Comparison of ENCODE assay signal across 9 mouse cellular contexts in the genomic region with DNA sequence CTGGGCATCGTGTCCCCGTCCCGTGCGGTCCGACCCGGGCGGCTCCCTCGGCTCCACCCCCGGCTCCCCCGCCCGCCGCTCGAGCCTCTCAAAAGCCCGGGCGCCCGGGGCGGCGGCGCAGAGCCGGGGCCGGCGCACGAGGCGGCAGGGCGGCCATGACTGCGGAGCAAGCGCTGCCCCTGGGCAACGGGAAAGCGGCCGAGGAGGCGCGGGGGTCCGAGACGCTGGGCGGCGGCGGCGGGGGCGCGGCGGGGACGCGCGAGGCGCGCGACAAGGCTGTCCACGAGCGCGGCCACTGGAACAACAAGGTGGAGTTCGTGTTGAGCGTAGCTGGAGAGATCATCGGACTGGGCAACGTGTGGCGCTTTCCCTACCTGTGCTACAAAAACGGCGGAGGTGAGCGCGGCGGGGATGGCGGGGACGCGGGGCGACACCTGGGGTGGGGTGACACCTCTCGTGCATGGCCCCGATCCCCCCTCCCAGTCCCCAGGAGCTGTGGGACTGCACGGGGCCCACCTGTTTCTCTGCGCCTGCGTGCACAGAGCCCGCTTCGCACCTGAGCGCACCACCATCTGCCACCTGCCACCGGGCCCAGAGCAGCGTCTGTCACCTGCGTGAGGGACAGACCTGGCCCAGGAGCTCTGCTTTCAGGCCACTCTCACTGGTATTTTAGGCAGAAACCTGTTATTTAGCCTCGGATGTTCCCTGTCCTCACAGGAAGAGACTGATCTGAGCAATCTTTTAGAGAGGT. TPM values are rescaled to one million over a fixed set of nuclear protein-coding genes. Genes with fewer than 3 reads are reported as not detected.
DNase-seq lines count a peak whose midpoint lies in the region; ATAC-seq lines count a peak whose summit lies in the region.
"Had no signal": no experiment of that assay in that cellular context is flagged by ENCODE, and none has a peak within 500 bp of the region (broad histone marks: within the 10 kb centered on the region; RNA-seq: fewer than 3 reads in every experiment).

A gene (plus strand): TSS at position 120 of the 751 bp plus-strand sequence.

- H3K27ac ChIP-seq in forebrain, embryonic 16.5 days (ENCODE audit: low read length): no peak within 1 kb of the TSS
- no peak within 1 kb of the TSS for H3K27ac ChIP-seq in limb, embryonic 11.5 days (replicated peaks; ENCODE audit: low read depth, low read length)
- H3K27ac ChIP-seq: macrophage had no signal

- WGBS in forebrain, embryonic 16.5 days: 2% methylated on average over 70 of the region's 76 CpGs
- WGBS in limb, embryonic 11.5 days: 6% methylated on average over 47 of the region's 76 CpGs

- peak within 1 kb of the TSS; percentile 95 for H3K4me2 ChIP-seq in forebrain, embryonic 16.5 days (ENCODE audit: low read length)
- H3K4me2 ChIP-seq in limb, embryonic 11.5 days (ENCODE audit: low read depth, severe bottlenecking): peak within 1 kb of the TSS; percentile 69

- ATAC-seq in forebrain, embryonic 16.5 days: peak; percentile 63
- no peak for ATAC-seq in limb, embryonic 11.5 days (ENCODE audit: insufficient number of reproducible peaks, low FRiP score, low TSS enrichment, low read depth)

- 0 out of 2 replicates have a peak, but pooled peaks cover 2% of the 10 kb centered on the region for H3K27me3 ChIP-seq in forebrain, embryonic 16.5 days (replicated peaks; ENCODE audit: control insufficient read depth, insufficient read depth, low read length)
- H3K27me3 ChIP-seq in limb, embryonic 11.5 days (ENCODE audit: control insufficient read depth, insufficient read depth, low read length): peaks cover 37% of the 10 kb centered on the region

- DNase-seq in layer of hippocampus, adult 8-10 months (ENCODE audit: low spot score in 2 of 2): no peak
- no peak for DNase-seq in layer of hippocampus, adult 11-12 months (ENCODE audit: low spot score)
- peak; percentile 52 to 55 for DNase-seq in cerebellum, postnatal 36 days
- peak; percentile 36 for DNase-seq in limb, embryonic 11.5 days (ENCODE audit: low spot score)
- peak; percentile 61 for DNase-seq in right cerebral cortex, postnatal 4 days
- DNase-seq in spleen, postnatal 36 days (ENCODE audit: low spot score in 2 of 2): no peak
- no peak for DNase-seq in kidney, adult 18-20 months

- no peaks in the 10 kb centered on the region for H3K9me3 ChIP-seq in forebrain, embryonic 16.5 days (ENCODE audit: control insufficient read depth, low read length)
- no peaks in the 10 kb centered on the region for H3K9me3 ChIP-seq in limb, embryonic 11.5 days (ENCODE audit: control insufficient read depth, low read length)

- peak within 1 kb of the TSS; percentile 82 for H3K9ac ChIP-seq in forebrain, embryonic 16.5 days (replicated peaks; ENCODE audit: low read depth, low read length)
- no peak within 1 kb of the TSS for H3K9ac ChIP-seq in limb, embryonic 11.5 days (ENCODE audit: low read length)

- no peaks in the 10 kb centered on the region for H3K36me3 ChIP-seq in forebrain, embryonic 16.5 days (ENCODE audit: control insufficient read depth, insufficient read depth)
- H3K36me3 ChIP-seq in limb, embryonic 11.5 days (ENCODE audit: control insufficient read depth, insufficient read depth, low read length): no peaks in the 10 kb centered on the region

- H3K4me3 ChIP-seq in forebrain, embryonic 16.5 days (replicated peaks; ENCODE audit: low read length): peak within 1 kb of the TSS; percentile 64
- H3K4me3 ChIP-seq in limb, embryonic 11.5 days (ENCODE audit: low read depth, low read length): peak within 1 kb of the TSS; percentile 27

- H3K4me1 ChIP-seq in forebrain, embryonic 16.5 days (replicated peaks; ENCODE audit: control insufficient read depth, insufficient read depth, low read length): peaks cover 10% of the 10 kb centered on the region
- H3K4me1 ChIP-seq in limb, embryonic 11.5 days (ENCODE audit: control insufficient read depth, insufficient read depth, low read length): peaks cover 3% of the 10 kb centered on the region; the same call in 1 of the 2 replicates

RNA-seq across cellular contexts. Expression of the gene that starts here (rescaled TPM):
- 10 to 100 TPM; 75.8 to 95.3 (median 85.6) TPM for total RNA-seq in layer of hippocampus, adult 8-10 months (2022)
- polyA plus RNA-seq in forebrain, embryonic 16.5 days (2015; fragmentation: Nextera tagmentation; extraction: Ambion mirVana): 16.5 and 18.6 TPM in 2 replicates
- polyA plus RNA-seq in limb, embryonic 11.5 days (2014; fragmentation: Nextera tagmentation; extraction: Ambion mirVana): 0.08 TPM in 1 of 2 replicates, not detected in the other
- polyA plus RNA-seq: macrophage had no signal

Comparison
In these comparisons a context has a peak if more than half of its experiments do, and no peak if none do; other contexts are left out.
1. RNA of the gene that starts here (polyA plus RNA-seq): 16.5 to 18.6 TPM in forebrain, embryonic 16.5 days; 0.08 TPM in limb, embryonic 11.5 days; every median in the first group is over 10 times any median in the second.
2. Peak in DNase-seq, H3K4me3 ChIP-seq and H3K4me2 ChIP-seq in limb, embryonic 11.5 days; RNA of the gene not detected or under 1 TPM.
3. DNase-seq: peak in cerebellum, postnatal 36 days (2 of 2) and right cerebral cortex, postnatal 4 days (single experiment); none in layer of hippocampus, adult 8-10 months (0 of 2), layer of hippocampus, adult 11-12 months (single experiment), spleen, postnatal 36 days (0 of 2) and kidney, adult 18-20 months (single experiment).